ENCODE assay signal across 9 mouse cellular contexts in the genomic region with DNA sequence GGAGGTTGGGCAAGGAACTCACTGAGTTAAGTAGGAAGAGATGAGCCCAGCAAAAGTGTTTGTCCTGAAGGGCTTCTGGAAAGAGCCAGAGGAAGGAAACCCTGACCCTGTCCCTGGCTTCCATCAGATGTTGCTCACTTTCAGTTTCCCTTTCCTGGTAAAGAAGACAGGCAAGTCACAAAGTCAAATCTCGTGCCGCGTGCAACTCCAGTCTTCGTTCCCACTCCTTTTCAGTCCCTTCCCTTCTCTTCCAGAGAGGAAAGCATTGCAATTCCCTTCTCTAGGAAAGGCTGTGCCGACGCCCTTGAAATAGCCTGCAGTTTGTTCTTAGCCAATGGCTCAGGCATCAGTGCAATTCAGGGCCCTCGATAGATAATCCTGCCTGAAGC. TPM values are rescaled to one million over a fixed set of nuclear protein-coding genes. Genes with fewer than 3 reads are reported as not detected.
DNase-seq lines count a peak whose midpoint lies in the region; ATAC-seq lines count a peak whose summit lies in the region.
"Had no signal": no experiment of that assay in that cellular context is flagged by ENCODE, and none has a peak within 500 bp of the region (broad histone marks: within the 10 kb centered on the region; RNA-seq: fewer than 3 reads in every experiment).

No protein-coding gene starts in this region.

- no peak for ATAC-seq in liver, embryonic 16.5 days (ENCODE audit: low read depth)
- no peak for ATAC-seq in inflammation-experienced regulatory T-cells, adult 6 months
- ATAC-seq in midbrain, embryonic 16.5 days: no peak

- H3K27me3 ChIP-seq in liver, embryonic 16.5 days (ENCODE audit: control insufficient read depth, insufficient read depth, low read depth, low read length): no peaks in the 10 kb centered on the region
- no peaks in the 10 kb centered on the region for H3K27me3 ChIP-seq in midbrain, embryonic 16.5 days (ENCODE audit: control insufficient read depth, insufficient read depth, low read depth, low read length)
- H3K27me3 ChIP-seq: neural tube, embryonic 12.5 days had no signal

- peak overlapping the region; percentile 17; the same call in 1 of the 2 replicates for H3K4me2 ChIP-seq in liver, embryonic 16.5 days (ENCODE audit: low read depth, low read length)
- H3K4me2 ChIP-seq in midbrain, embryonic 16.5 days (ENCODE audit: low read length): no peak overlapping the region
- H3K4me2 ChIP-seq: neural tube, embryonic 12.5 days had no signal

- no peak overlapping the region for H3K4me3 ChIP-seq in liver, embryonic 16.5 days (ENCODE audit: low read depth, low read length)
- no peak overlapping the region for H3K4me3 ChIP-seq in midbrain, embryonic 16.5 days (ENCODE audit: low read depth, low read length)
- H3K4me3 ChIP-seq: neural tube, embryonic 12.5 days had no signal

- H3K27ac ChIP-seq in liver, embryonic 16.5 days (ENCODE audit: low read length): peak overlapping the region; percentile 53; the same call in 1 of the 2 replicates
- H3K27ac ChIP-seq in midbrain, embryonic 16.5 days (ENCODE audit: low read length): no peak overlapping the region
- H3K27ac ChIP-seq: neural tube, embryonic 12.5 days had no signal

- H3K4me1 ChIP-seq in liver, embryonic 16.5 days (ENCODE audit: control insufficient read depth, low read depth, low read length): peaks cover 18% of the 10 kb centered on the region
- H3K4me1 ChIP-seq in midbrain, embryonic 16.5 days (ENCODE audit: control insufficient read depth, insufficient read depth, low read length): peaks cover 17% of the 10 kb centered on the region

- DNase-seq in ovary, postnatal 36 days (ENCODE audit: low spot score): peak; percentile 12
- no peak for DNase-seq in ovary, postnatal 14 days (ENCODE audit: low spot score)
- DNase-seq in induced T-regulatory cell, adult 2 months (ENCODE audit: low read depth): peak; percentile 63
- DNase-seq in testis, postnatal 14 days (ENCODE audit: low spot score): peak; percentile 13
- DNase-seq in T-cell, adult 2 months (ENCODE audit: low spot score): no peak

- WGBS in liver, embryonic 16.5 days (ENCODE audit: insufficient replicate concordance): 36% methylated on average over 7 of the region's 7 CpGs
- 74% methylated on average over 7 of the region's 7 CpGs for WGBS in midbrain, embryonic 16.5 days

- H3K9ac ChIP-seq in liver, embryonic 16.5 days (ENCODE audit: low read depth, low read length): no peak overlapping the region
- no peak overlapping the region for H3K9ac ChIP-seq in midbrain, embryonic 16.5 days (ENCODE audit: low read depth, low read length)
- H3K9ac ChIP-seq: neural tube, embryonic 12.5 days had no signal

- peaks cover 3% of the 10 kb centered on the region; the same call in 1 of the 2 replicates for H3K36me3 ChIP-seq in liver, embryonic 16.5 days (ENCODE audit: control insufficient read depth, insufficient read depth)
- H3K36me3 ChIP-seq in midbrain, embryonic 16.5 days (ENCODE audit: control insufficient read depth, insufficient read depth, low read length): peaks cover under 1% of the 10 kb centered on the region

- no peaks in the 10 kb centered on the region for H3K9me3 ChIP-seq in liver, embryonic 16.5 days (replicated peaks; ENCODE audit: control insufficient read depth, low read length)
- H3K9me3 ChIP-seq in midbrain, embryonic 16.5 days (replicated peaks; ENCODE audit: control insufficient read depth, low read length, poor library complexity, severe bottlenecking): no peaks in the 10 kb centered on the region
- H3K9me3 ChIP-seq: neural tube, embryonic 12.5 days had no signal

RNA-seq across cellular contexts. Expression of a gene that starts 2.5 kb away (rescaled TPM):
- 11.5 and 12.4 TPM in 2 replicates for polyA plus RNA-seq in liver, embryonic 16.5 days (2015; fragmentation: Nextera tagmentation; extraction: Ambion mirVana)
- polyA plus RNA-seq in inflammation-experienced regulatory T-cells, adult 6 months (2017; shearing (Covaris generic)): 10 to 100 TPM; 31.7 to 38.5 (median 32.9) TPM
- polyA plus RNA-seq in midbrain, embryonic 16.5 days (2015; fragmentation: Nextera tagmentation; extraction: Ambion mirVana): 68.8 and 73.2 TPM in 2 replicates

RNA-seq across cellular contexts. Expression of a gene that starts 15.4 kb away (rescaled TPM):
- polyA plus RNA-seq in liver, embryonic 16.5 days (2015; fragmentation: Nextera tagmentation; extraction: Ambion mirVana): 16.0 and 17.4 TPM in 2 replicates
- polyA plus RNA-seq in inflammation-experienced regulatory T-cells, adult 6 months (2017; shearing (Covaris generic)): 10 to 100 TPM; 28.2 to 41.6 (median 36.0) TPM
- 42.8 and 46.7 TPM in 2 replicates for polyA plus RNA-seq in midbrain, embryonic 16.5 days (2015; fragmentation: Nextera tagmentation; extraction: Ambion mirVana)

Comparison
In these comparisons a context has a peak if more than half of its experiments do, and no peak if none do; other contexts are left out.
1. DNase-seq: peak in ovary, postnatal 36 days (single experiment), induced T-regulatory cell, adult 2 months (single experiment) and testis, postnatal 14 days (single experiment); none in ovary, postnatal 14 days (single experiment) and T-cell, adult 2 months (single experiment).